Mouse (Mus musculus) testis, postnatal 10 days (tissue): ENCODE results near the gene Pogz.

Experiments used
- DNase-seq: peaks from one replicate; pipeline ENCODE4 v3.0.0; 2021; ENCODE audit warnings: low spot score

Gene Pogz

DNA sequence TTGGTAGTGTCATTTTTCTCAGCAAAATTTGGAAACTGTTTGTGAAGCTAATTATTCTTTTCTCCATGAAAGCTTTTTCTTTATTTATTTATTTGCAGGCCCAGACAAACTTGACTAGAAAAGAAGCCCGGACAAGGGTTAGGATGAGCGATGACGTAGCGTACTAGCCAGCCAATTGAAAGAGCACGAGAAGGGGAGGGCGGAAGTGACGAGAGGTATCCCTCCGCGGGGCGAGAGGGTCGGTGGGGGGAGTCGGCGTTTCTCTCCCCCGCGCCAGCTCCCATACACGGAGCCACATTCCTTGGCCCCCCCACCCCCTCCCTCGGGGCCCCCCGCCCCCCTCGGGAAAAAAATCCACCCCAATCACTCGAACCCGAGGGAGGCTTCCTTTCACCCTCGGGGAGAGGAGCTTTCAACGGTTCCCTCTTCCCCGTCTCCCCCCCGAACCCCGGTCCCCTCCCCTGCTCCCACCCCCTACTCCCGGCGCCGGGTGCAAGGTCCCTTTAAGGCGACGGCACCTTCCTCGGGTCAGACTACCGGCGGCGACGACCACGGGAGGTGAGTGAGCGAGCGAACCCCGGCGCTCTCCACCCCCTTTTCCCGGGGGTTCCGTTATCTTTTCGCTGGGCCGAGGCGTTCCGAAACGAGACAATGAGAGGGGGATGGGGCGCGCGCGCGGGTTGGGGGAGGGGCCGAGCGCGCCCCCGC, at the start of gene Pogz:
Gene Pogz (plus strand): TSS at position 385 of the 708 bp plus-strand sequence.
- DNase-seq, result peak; percentile 95

DNA sequence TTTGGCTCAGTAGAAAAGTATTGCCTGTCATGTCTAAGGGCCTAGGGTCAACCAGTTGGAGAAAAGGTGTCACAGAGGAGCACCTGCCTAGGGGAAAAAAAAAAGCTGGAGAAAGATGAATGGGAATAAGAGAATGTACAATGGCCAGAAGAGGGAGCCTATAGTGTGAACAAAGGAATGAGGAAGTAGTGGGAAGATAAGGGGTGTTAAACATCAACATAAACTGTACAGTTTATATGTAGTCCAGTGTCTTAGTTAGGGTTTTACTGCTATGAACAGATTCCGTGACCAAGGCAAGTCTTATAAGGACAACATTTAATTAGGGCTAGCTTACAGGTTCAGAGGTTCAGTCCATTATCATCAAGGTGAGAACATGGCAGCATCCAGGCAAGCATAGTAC, 48.3 kb upstream of the Pogz start:
- no peak for DNase-seq

- peak; percentile 61 for DNase-seq
Observed at GRCm38 (mm10) chr3:94789516-94789915, 47.9 kb upstream of the Pogz start.

- no peak for DNase-seq
Observed at GRCm38 (mm10) chr3:94792258-94792657, 45.1 kb upstream of the Pogz start.

DNA sequence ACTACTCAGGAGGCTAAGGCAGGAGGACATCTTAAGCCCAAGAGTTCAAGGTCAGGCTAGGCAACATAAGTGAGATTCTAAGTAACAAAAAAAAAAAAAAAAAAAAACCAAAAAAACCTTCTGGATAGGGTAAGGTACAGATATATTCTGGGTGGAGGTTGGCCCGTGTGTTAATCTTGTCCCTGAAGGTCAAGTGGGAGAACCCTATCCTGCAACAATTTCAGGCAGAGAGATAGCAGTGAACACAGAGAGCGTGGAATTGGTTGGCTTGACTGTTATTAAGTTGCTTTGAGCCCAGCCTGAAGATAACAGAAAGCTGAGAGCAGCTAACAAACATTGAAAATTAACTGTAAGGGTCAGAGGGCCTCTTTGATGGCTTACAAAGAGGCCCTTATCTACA, 43.7 kb upstream of the Pogz start:
- DNase-seq, result no peak

DNA sequence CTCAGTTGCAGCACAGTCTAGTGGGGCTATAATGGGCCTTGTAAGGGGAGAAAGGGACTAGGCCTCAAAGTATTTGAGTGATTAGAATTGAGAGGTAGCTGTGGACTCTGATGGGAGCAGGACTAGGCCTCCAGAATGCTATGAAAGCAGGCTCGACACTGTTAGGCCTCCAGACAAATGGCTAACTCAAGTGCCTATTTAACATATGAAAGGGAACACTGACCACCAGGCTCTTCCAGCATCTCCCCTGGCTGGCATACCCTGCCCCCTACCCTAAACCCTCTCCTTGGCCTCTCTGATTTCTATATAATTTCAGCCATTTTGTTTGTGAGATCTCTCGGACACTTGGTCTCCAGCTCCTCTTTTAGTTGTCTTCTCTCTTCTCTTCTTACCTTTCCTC, 43.0 kb upstream of the Pogz start:
- DNase-seq, result no peak

DNA sequence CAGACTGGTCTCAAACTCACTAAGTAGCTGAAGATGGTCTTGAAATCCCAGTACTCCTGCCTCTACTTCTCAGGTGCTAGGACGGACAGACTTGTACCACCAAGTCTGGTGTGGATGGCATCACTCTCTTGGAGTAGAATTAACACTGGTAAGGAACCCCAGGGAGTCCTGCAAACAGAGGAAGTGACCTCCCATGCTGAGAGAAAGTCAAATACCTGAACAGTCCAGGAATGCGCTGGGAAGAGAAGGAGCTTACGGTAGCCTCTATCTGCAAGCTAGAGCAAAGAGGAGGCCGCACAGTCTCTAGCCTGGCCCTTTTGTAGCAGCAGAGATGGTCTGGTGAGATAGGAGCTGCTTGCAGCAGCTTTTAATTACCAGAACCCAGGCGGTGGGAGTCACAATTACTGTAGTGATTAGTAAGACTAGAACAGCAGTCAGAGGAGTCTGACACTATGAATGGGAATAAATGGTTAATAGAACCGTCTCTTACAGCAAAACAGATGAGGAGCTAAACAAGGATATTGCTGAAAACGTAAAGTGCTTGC, 41.7 kb upstream of the Pogz start:
- no peak for DNase-seq

DNA sequence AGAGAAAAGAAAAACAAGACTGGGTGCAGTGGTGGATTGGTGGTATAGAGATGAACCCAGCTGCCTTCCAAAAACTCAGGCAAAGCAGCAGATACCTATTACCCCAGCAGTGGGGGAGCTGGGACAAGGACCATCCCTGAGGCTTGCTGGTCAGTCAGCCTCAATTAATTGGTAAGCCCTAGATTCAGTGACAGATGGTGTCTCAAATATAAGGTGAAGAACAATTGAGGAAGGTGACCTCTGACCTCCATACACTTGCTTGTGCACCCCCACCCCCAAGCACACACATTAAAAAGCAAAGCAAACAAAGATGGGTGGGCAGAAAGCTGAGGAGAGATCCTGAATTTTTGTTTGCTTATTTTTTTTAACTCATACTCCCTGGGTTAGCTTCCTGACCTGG, 41.2 kb upstream of the Pogz start:
- no peak for DNase-seq

DNA sequence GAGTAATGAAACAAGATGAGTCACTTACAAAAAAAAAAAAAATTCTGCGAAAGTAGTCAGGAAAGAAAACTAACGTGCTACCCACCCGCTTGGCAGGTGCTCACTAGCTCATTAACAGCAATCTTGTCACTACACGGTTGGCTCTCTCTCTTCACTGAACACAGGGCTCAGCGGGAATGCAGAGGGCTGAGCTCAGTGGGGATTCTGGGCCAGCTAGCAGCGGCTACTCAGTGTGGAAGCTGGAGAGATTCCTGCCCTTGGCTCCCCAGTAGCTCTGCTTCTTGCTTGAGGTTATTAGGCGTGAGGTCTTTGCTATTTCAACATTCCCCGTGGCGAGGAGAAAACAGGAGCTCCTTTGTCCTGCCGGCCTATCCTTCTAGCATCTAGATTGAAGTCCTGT, 33.2 kb upstream of the Pogz start:
- no peak for DNase-seq

DNA sequence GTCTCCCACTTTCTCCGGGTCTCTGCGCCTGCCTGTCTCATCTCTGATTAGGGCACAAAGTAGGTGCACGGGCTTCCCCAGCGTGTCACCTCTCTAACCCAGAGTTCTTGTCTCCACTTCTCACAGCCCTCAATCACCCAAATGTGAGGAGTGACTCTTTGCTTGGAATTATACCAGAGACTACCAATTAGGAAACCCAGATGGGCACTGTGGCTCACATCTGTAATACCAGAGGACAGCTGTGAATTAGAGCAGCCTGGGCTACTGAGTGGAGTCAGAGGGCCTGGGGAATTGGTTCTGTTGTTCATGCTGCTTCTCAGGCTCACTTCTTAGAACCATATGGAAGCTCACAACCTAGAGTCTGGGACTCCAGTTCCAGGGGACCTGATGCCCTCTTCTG, 32.4 kb upstream of the Pogz start:
- DNase-seq, result no peak

GRCm38 (mm10) chr3:94808296-94808695, 29.1 kb upstream of the Pogz start:
- DNase-seq, result no peak

GRCm38 (mm10) chr3:94811628-94812027, 25.7 kb upstream of the Pogz start:
- DNase-seq, result no peak

GRCm38 (mm10) chr3:94813651-94814050, 23.7 kb upstream of the Pogz start:
- DNase-seq, result peak; percentile 85

DNA sequence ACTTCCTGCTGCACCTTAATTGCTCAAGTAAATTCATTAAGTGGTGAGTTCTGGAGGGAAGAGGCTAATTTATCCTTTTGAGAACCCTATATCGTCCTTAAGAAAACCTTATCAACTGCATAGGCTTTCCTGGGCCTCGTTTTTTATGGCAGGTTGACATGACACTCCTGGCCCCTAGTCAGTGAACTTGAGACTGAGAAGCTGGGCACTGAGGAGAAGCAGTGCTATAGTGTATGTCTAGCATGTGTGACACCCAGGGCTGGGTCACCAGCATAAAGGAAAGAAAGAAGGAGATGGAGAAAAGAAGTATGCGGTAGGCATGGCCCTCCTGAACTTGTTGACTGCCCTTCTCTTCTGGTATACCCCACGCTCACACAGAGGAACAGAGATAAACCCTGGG, 23.3 kb upstream of the Pogz start:
- no peak for DNase-seq

DNA sequence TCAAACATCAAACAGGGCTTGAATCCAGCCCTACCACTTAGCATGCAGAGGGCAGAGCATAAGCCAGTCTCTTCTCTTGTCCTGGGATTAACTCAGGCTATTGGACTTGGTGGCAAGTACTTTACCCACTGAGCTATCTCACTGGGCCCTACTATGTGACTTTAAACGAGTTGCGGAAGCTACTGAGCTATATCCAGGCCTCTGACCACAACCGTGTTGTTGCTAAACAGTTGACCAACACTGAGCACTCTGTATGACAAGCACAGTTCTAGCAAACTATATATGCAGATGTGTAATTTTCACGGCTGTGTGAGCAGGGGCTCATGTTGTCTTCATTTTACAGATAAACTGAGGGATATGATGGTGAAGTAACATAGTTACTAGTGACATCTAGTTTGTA, 22.7 kb upstream of the Pogz start:
- DNase-seq, result no peak

- DNase-seq, result no peak
Observed at GRCm38 (mm10) chr3:94815603-94816002, 21.8 kb upstream of the Pogz start.

DNA sequence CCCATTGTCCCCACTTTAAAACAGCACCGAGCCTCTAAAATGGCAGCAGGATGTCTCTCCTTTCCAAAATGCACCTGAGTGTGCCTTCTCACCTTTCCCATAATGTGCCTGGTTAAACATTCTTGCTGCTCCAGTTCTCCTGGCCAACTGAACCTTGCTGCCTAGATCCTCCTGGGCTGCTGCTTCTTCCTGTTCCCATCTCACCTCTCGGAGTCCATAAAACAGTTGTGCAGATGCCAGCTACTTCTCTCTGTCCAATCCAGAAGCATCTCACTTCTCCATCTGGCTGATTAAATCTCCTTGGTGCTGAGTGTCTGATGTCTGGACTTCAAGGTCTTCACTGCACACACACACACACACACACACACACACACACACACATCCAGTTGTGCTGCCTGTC, 19.6 kb upstream of the Pogz start:
- DNase-seq, result no peak

GRCm38 (mm10) chr3:94819452-94820425, 17.6 kb upstream of the Pogz start:
- DNase-seq, result no peak

GRCm38 (mm10) chr3:94821008-94821638, 16.2 kb upstream of the Pogz start:
- peak; percentile 75 for DNase-seq

- no peak for DNase-seq
Observed at GRCm38 (mm10) chr3:94822082-94822481, 15.3 kb upstream of the Pogz start.

GRCm38 (mm10) chr3:94824110-94824509, 13.3 kb upstream of the Pogz start:
- DNase-seq, result no peak

- no peak for DNase-seq
Observed at GRCm38 (mm10) chr3:94832100-94832499, 5.3 kb upstream of the Pogz start.

DNA sequence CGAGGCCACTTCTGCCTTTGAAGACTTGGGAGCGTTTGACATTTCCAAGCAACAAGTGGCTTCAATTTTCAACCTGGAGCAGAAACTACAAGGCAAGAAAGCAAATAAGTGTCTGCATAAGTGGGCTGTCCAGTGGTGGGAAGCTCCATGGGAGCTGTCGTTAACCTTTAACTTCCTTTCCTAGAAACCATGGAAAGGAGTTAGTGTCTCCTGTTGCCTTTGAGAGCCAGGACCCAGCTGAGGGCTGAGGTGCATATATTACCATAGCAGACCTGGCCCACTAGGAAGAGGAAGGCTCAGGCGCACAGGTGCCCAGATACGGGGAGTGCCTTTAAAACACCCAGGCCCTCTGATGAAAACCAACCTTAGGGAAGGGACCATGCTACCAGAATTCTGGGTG, 4.7 kb upstream of the Pogz start:
- DNase-seq, result no peak
